Mouse (Mus musculus) ES-E14 (cell line): Measurements from ENCODE around the gene Lmod3.

Source experiments
- CHD2 ChIP-seq: IDR thresholded peaks from 2 replicates; pipeline ENCODE4 v1.6.1; 2014; ENCODE audit warnings: mild to moderate bottlenecking, low read depth, low read length, inconsistent platforms
- MAFK ChIP-seq: IDR thresholded peaks from 2 replicates; pipeline ENCODE4 v1.6.1; 2014; ENCODE audit warnings: mild to moderate bottlenecking, low read depth, low read length, inconsistent platforms; ENCODE audit not compliant: insufficient read depth
- ZC3H11A ChIP-seq: IDR thresholded peaks from 2 replicates; pipeline ENCODE4 v1.6.1; 2012; ENCODE audit warnings: low read depth, mild to moderate bottlenecking, inconsistent platforms, low read length, borderline replicate concordance
- ZNF384 ChIP-seq: IDR thresholded peaks from 2 replicates; pipeline ENCODE4 v1.6.1; 2012; ENCODE audit warnings: low read depth, low read length, inconsistent platforms

DNA sequence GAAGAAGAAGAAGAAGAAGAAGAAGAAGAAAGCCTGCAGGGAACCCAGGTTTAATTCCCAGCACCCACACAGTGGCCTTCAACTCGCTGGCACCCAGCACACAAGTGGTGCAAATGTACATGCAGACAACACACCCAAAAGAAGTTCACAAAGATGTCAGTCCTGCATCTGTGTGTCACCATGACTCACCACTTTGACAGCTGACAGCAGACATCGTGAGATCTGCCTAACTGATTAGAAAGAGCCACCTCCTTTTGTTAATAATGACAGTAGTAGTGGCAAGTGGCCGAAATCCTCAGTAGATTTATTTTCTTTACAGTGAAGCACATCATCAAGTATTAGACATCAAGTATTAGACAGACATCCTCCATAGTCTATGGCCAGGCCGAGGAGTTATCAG is 45.5 kb downstream of the Lmod3 start:
- TF ChIP-seq ZC3H11A (no peak), MAFK (no peak), ZNF384 (no peak), CHD2 (no peak)
